Mouse (Mus musculus) megakaryocyte-erythroid progenitor cell, adult 5-6 weeks (primary cell): ENCODE measurements around the gene Orc5. TPM values are rescaled to one million over a fixed set of nuclear protein-coding genes. Genes with fewer than 3 reads are reported as not detected.
"Not testable (repeated sequence)": the region's sequence is repeated elsewhere in the genome, so short reads cannot be mapped to it uniquely, and the experiment has no call there.

Source experiments
- ATAC-seq: replicated peaks from 2 replicates; pipeline ENCODE4 v1.8.0; 2016; ENCODE audit warnings: mild to moderate bottlenecking, inconsistent platforms; ENCODE audit not compliant: severe bottlenecking, poor library complexity, low FRiP score, low TSS enrichment
- total RNA-seq, 2 experiments: library from RNA; stranded (forward) in 1 of 2; stranded (reverse) in 1 of 2; fragments of 200-1000, 215-1000 nt in 1 of 2; fragments of >200 nt in 1 of 2; fragmentation: Nextera tagmentation in 1 of 2; gene quantifications; 2 replicates each; pipeline ENCODE4 v1.2.3; 2014 to 2017

Orc5 gene
- total RNA-seq, 2 experiments from 2014 or later = 75.4 to 90.9 TPM

GRCm38 (mm10) chr5:22542676-22543075, 7.6 kb downstream of the Orc5 start:
- no peak for ATAC-seq

GRCm38 (mm10) chr5:22538996-22539600, 11.1 kb downstream of the Orc5 start:
- no peak for ATAC-seq

- no peak for ATAC-seq
Observed at GRCm38 (mm10) chr5:22536695-22537094, 13.5 kb downstream of the Orc5 start.

GRCm38 (mm10) chr5:22532571-22532970, 17.7 kb downstream of the Orc5 start:
- no peak for ATAC-seq

GRCm38 (mm10) chr5:22522612-22523011, 27.6 kb downstream of the Orc5 start:
- ATAC-seq = no peak

GRCm38 (mm10) chr5:22519708-22520107, 30.5 kb downstream of the Orc5 start:
- ATAC-seq = no peak

- not testable (repeated sequence) for ATAC-seq
Observed at GRCm38 (mm10) chr5:22515745-22516144, 34.5 kb downstream of the Orc5 start.

GRCm38 (mm10) chr5:22514231-22514630, 36.0 kb downstream of the Orc5 start:
- ATAC-seq = not testable (repeated sequence)

- not testable (repeated sequence) for ATAC-seq
Observed at GRCm38 (mm10) chr5:22512579-22512978, 37.6 kb downstream of the Orc5 start.

- ATAC-seq = no peak
Observed at GRCm38 (mm10) chr5:22511824-22512223, 38.4 kb downstream of the Orc5 start.

GRCm38 (mm10) chr5:22508560-22508959, 41.7 kb downstream of the Orc5 start:
- no peak for ATAC-seq

- no peak for ATAC-seq
Observed at GRCm38 (mm10) chr5:22499437-22499836, 50.8 kb downstream of the Orc5 start.

GRCm38 (mm10) chr5:22491088-22491487, 59.1 kb downstream of the Orc5 start:
- ATAC-seq = no peak

GRCm38 (mm10) chr5:22489091-22489490, 61.1 kb downstream of the Orc5 start:
- ATAC-seq = peak; percentile 73

- no peak for ATAC-seq
Observed at GRCm38 (mm10) chr5:22486601-22487206, 63.5 kb downstream of the Orc5 start.

- ATAC-seq = peak; percentile 55; the same call in 1 of the 2 replicates
Observed at GRCm38 (mm10) chr5:22485764-22486163, 64.5 kb downstream of the Orc5 start.

- no peak for ATAC-seq
Observed at GRCm38 (mm10) chr5:22482567-22482966, 67.7 kb downstream of the Orc5 start.

GRCm38 (mm10) chr5:22472445-22472844, 77.8 kb downstream of the Orc5 start:
- peak; percentile 44; the same call in 1 of the 2 replicates for ATAC-seq

GRCm38 (mm10) chr5:22471243-22471642, 79.0 kb downstream of the Orc5 start:
- ATAC-seq = no peak

- no peak for ATAC-seq
Observed at GRCm38 (mm10) chr5:22452871-22453661, 97.2 kb downstream of the Orc5 start.
